Mouse (Mus musculus) midbrain, embryonic 13.5 days (tissue): ENCODE measurements around the gene A4galt. TPM values are rescaled to one million over a fixed set of nuclear protein-coding genes. Genes with fewer than 3 reads are reported as not detected.

Experiments
- ATAC-seq: fragments of 200-750 bp; cut with Nextera tagmentation; 2 replicates; pipeline ENCODE4 v1.8.0; 2017; ENCODE audit warnings: mild to moderate bottlenecking, moderate TSS enrichment, moderate library complexity
- H3K27ac ChIP-seq: fragments of 300-500 bp; sonication (generic); 2 replicates; pipeline ENCODE4 v1.5.1; 2015; ENCODE audit warnings: inconsistent platforms, mild to moderate bottlenecking, moderate library complexity
- H3K27me3 ChIP-seq: fragments of 300-500 bp; sonication (generic); 2 replicates; pipeline ENCODE4 v1.6.1; 2015; ENCODE audit warnings: mild to moderate bottlenecking, inconsistent platforms
- H3K36me3 ChIP-seq: fragments of 300-500 bp; sonication (generic); 2 replicates; pipeline ENCODE4 v1.6.1; 2015; ENCODE audit warnings: mild to moderate bottlenecking, inconsistent platforms
- H3K4me1 ChIP-seq: fragments of 300-500 bp; sonication (generic); replicated peaks from 2 replicates; pipeline ENCODE4 v1.6.1; 2015; ENCODE audit warnings: inconsistent platforms
- H3K4me2 ChIP-seq: fragments of 300-500 bp; sonication (generic); replicated peaks from 2 replicates; pipeline ENCODE4 v1.6.1; 2015; ENCODE audit warnings: moderate library complexity, mild to moderate bottlenecking, inconsistent platforms
- H3K4me3 ChIP-seq: fragments of 300-500 bp; sonication (generic); replicated peaks from 2 replicates; pipeline ENCODE4 v1.5.1; 2015; ENCODE audit warnings: mild to moderate bottlenecking, inconsistent platforms
- H3K9ac ChIP-seq: fragments of 300-500 bp; sonication (generic); replicated peaks from 2 replicates; pipeline ENCODE4 v1.6.1; 2015; ENCODE audit warnings: mild to moderate bottlenecking, inconsistent platforms
- H3K9me3 ChIP-seq: fragments of 300-500 bp; sonication (generic); 2 replicates; pipeline ENCODE4 v1.6.1; 2016; ENCODE audit warnings: mild to moderate bottlenecking, inconsistent platforms
- WGBS: fragments of 180-500 bp; shearing (Covaris S2); methylation state at CpG from one replicate; pipeline ENCODE4 v1.1.7; 2015; 5-methylcytosine and 5-hydroxymethylcytosine counted together
- polyA plus RNA-seq: library from polyadenylated mRNA; unstranded; fragments of >200 nt; fragmentation: Nextera tagmentation; extraction: Ambion mirVana; gene quantifications from 2 replicates; pipeline ENCODE4 v1.2.1, GENCODE M21; 2015

A4galt gene
- polyA plus RNA-seq, 1 experiment from 2014 or later, result 2.4 TPM

GRCm38 (mm10) chr15:83215322-83216216, 36.0 kb downstream of the A4galt start:
- Histone ChIP-seq H3K27me3 (no peaks in the 10 kb centered on the region), H3K4me1 (peaks cover 17% of the 10 kb centered on the region), H3K36me3 (no peaks in the 10 kb centered on the region), H3K4me2 (no peak overlapping the region), H3K27ac (peak overlapping the region; percentile 80), H3K4me3 (no peak overlapping the region), H3K9me3 (no peaks in the 10 kb centered on the region), H3K9ac (0 out of 2 replicates have a peak overlapping the region, but pooled peaks have one; percentile 17)
- 37% methylated on average over 5 of the region's 5 CpGs for WGBS
- peak; percentile 90 for ATAC-seq

GRCm38 (mm10) chr15:83210229-83210628, 41.3 kb downstream of the A4galt start:
- Histone ChIP-seq H3K4me3 (peak overlapping the region; percentile 18), H3K9me3 (no peaks in the 10 kb centered on the region), H3K9ac (no peak overlapping the region), H3K4me2 (peak overlapping the region; percentile 44), H3K27me3 (0 out of 2 replicates have a peak, but pooled peaks cover 3% of the 10 kb centered on the region), H3K4me1 (peaks cover 6% of the 10 kb centered on the region; the same call in 1 of the 2 replicates), H3K27ac (no peak overlapping the region), H3K36me3 (no peaks in the 10 kb centered on the region)
- 22% methylated on average over 11 of the region's 11 CpGs for WGBS
- ATAC-seq, result no peak

- peaks cover 4% of the 10 kb centered on the region; the same call in 1 of the 2 replicates for H3K4me1 ChIP-seq
- ATAC-seq, result no peak
- 0 out of 2 replicates have a peak, but pooled peaks cover 3% of the 10 kb centered on the region for H3K27me3 ChIP-seq
- H3K9ac ChIP-seq, result no peak overlapping the region; the same call in 1 of the 2 replicates
- 19% methylated on average over 10 of the region's 10 CpGs for WGBS
- H3K9me3 ChIP-seq, result no peaks in the 10 kb centered on the region
- no peaks in the 10 kb centered on the region for H3K36me3 ChIP-seq
- H3K4me2 ChIP-seq, result peak overlapping the region; percentile 44
- no peak overlapping the region for H3K27ac ChIP-seq
- peak overlapping the region; percentile 18 for H3K4me3 ChIP-seq
These were observed 41.9 kb downstream of the A4galt start for GRCm38 (mm10) chr15:83209719-83210118.

- 0 out of 2 replicates have a peak, but pooled peaks cover 3% of the 10 kb centered on the region for H3K27me3 ChIP-seq
- no peak overlapping the region; the same call in 1 of the 2 replicates for H3K9ac ChIP-seq
- no peak for ATAC-seq
- peaks cover 4% of the 10 kb centered on the region; the same call in 1 of the 2 replicates for H3K4me1 ChIP-seq
- 40% methylated on average over 4 of the region's 4 CpGs for WGBS
- H3K4me3 ChIP-seq, result peak overlapping the region; percentile 18; the same call in 1 of the 2 replicates
- no peaks in the 10 kb centered on the region for H3K9me3 ChIP-seq
- peak overlapping the region; percentile 44 for H3K4me2 ChIP-seq
- no peaks in the 10 kb centered on the region for H3K36me3 ChIP-seq
- H3K27ac ChIP-seq, result no peak overlapping the region
These were observed 42.4 kb downstream of the A4galt start for GRCm38 (mm10) chr15:83209092-83209695.

- H3K36me3 ChIP-seq, result no peaks in the 10 kb centered on the region
- H3K27ac ChIP-seq, result no peak overlapping the region
- no peak overlapping the region for H3K9ac ChIP-seq
- no peaks in the 10 kb centered on the region for H3K9me3 ChIP-seq
- 39% methylated on average over 9 of the region's 10 CpGs for whole genome bisulfite sequencing
- peaks cover 3% of the 10 kb centered on the region; the same call in 1 of the 2 replicates for H3K4me1 ChIP-seq
- H3K27me3 ChIP-seq, result 0 out of 2 replicates have a peak, but pooled peaks cover 3% of the 10 kb centered on the region
- no peak overlapping the region for H3K4me2 ChIP-seq
- H3K4me3 ChIP-seq, result no peak overlapping the region
- no peak for ATAC-seq
These were observed 46.7 kb downstream of the A4galt start for GRCm38 (mm10) chr15:83204731-83205451.

- 67% methylated on average over 4 of the region's 4 CpGs for WGBS
- Histone ChIP-seq H3K9me3 (no peaks in the 10 kb centered on the region), H3K27me3 (no peaks in the 10 kb centered on the region), H3K27ac (no peak overlapping the region), H3K4me2 (no peak overlapping the region), H3K4me3 (no peak overlapping the region), H3K9ac (no peak overlapping the region), H3K36me3 (no peaks in the 10 kb centered on the region), H3K4me1 (no peaks in the 10 kb centered on the region)
- no peak for ATAC-seq
These were observed 49.2 kb downstream of the A4galt start for GRCm38 (mm10) chr15:83202412-83202811.

GRCm38 (mm10) chr15:83193413-83193812, 58.2 kb downstream of the A4galt start:
- ATAC-seq, result no peak
- H3K4me2 ChIP-seq, result no peak overlapping the region
- H3K4me3 ChIP-seq, result no peak overlapping the region
- no peak overlapping the region for H3K27ac ChIP-seq
- 95% methylated on average over 4 of the region's 4 CpGs for WGBS
- no peaks in the 10 kb centered on the region for H3K9me3 ChIP-seq
- H3K4me1 ChIP-seq, result no peaks in the 10 kb centered on the region
- no peak overlapping the region for H3K9ac ChIP-seq
- no peaks in the 10 kb centered on the region for H3K27me3 ChIP-seq
- H3K36me3 ChIP-seq, result no peaks in the 10 kb centered on the region

GRCm38 (mm10) chr15:83182351-83182750, 69.2 kb downstream of the A4galt start:
- H3K4me3 ChIP-seq, result no peak overlapping the region
- H3K4me1 ChIP-seq, result no peaks in the 10 kb centered on the region
- no peaks in the 10 kb centered on the region for H3K9me3 ChIP-seq
- WGBS, result 73% methylated on average over 5 of the region's 5 CpGs
- H3K36me3 ChIP-seq, result no peaks in the 10 kb centered on the region
- no peak overlapping the region for H3K27ac ChIP-seq
- no peaks in the 10 kb centered on the region for H3K27me3 ChIP-seq
- no peak for ATAC-seq
- H3K9ac ChIP-seq, result no peak overlapping the region
- H3K4me2 ChIP-seq, result no peak overlapping the region

GRCm38 (mm10) chr15:83181800-83182330, 69.7 kb downstream of the A4galt start:
- H3K4me1 ChIP-seq, result no peaks in the 10 kb centered on the region
- no peak overlapping the region for H3K4me3 ChIP-seq
- H3K36me3 ChIP-seq, result no peaks in the 10 kb centered on the region
- ATAC-seq, result no peak
- H3K4me2 ChIP-seq, result no peak overlapping the region
- H3K9me3 ChIP-seq, result no peaks in the 10 kb centered on the region
- H3K27ac ChIP-seq, result no peak overlapping the region
- no peak overlapping the region for H3K9ac ChIP-seq
- 51% methylated on average over 4 of the region's 4 CpGs for WGBS
- H3K27me3 ChIP-seq, result no peaks in the 10 kb centered on the region

GRCm38 (mm10) chr15:83180004-83180403, 71.6 kb downstream of the A4galt start:
- Histone ChIP-seq H3K27ac (no peak overlapping the region), H3K4me2 (no peak overlapping the region), H3K27me3 (no peaks in the 10 kb centered on the region), H3K36me3 (no peaks in the 10 kb centered on the region), H3K9me3 (no peaks in the 10 kb centered on the region), H3K4me1 (no peaks in the 10 kb centered on the region), H3K4me3 (no peak overlapping the region), H3K9ac (no peak overlapping the region)
- WGBS, result 93% methylated on average over 6 of the region's 6 CpGs
- ATAC-seq, result no peak
